Mouse (Mus musculus): ENCODE data around the gene Tnfrsf25. TPM values are rescaled to one million over a fixed set of nuclear protein-coding genes. Genes with fewer than 3 reads are reported as not detected.

Tnfrsf25 gene
- 0.95 TPM for polyA plus RNA-seq (2012; fragmentation: generic; extraction: Trizol)
- long read RNA-seq, experiment 1: 0 reads
- long read RNA-seq, experiment 2: 0 reads

DNA sequence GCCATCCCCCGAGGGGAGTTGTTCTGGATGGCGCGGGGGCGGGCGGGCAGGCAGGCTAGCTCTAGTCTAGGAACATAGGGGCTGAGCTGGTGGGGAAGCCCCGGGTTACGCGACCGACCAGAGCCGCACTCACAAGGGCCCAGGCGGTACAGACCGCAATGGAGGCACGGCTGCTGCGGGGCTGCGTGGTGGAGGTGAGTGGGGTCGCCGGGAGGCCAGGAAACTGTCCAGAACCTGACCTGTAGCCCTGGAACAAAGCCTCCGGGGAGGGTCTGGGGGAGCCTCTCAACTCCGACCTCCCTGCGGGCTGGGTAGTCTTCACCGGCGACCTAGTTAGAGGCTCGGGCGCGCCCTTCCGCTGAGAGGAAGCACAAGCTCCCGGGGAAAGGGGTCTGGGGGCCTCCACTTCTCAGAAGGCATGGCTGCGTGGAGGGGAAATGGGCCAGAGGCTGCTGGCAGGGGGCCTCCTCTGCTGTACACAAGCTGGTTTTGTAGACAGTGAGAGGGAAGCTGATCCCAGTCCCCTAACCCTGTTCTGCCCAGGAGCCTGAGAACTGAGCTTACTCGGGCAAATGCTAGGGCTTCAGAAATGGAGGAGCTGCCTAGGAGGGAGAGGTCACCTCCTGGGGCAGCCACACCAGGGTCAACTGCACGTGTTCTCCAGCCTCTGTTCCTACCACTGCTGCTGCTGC is at the start of gene Tnfrsf25:
Tnfrsf25 (plus strand) TSS at position 14 of the 692 bp plus-strand sequence.
- Histone ChIP-seq H3K36me3 (ENCODE audit: control insufficient read depth, insufficient read depth) (peaks cover 13% of the 10 kb centered on the region), H3ac (ENCODE audit: control insufficient read depth, insufficient read length, low read depth) (no peak within 1 kb of the TSS), H3K79me3 (ENCODE audit: low read depth) (no peaks in the 10 kb centered on the region), H3K4me3 (ENCODE audit: insufficient read depth, poor library complexity, severe bottlenecking) (no peak within 1 kb of the TSS), H3K27me3 (ENCODE audit: control insufficient read depth, insufficient read depth, insufficient read length) (no peaks in the 10 kb centered on the region), H3K79me2 (ENCODE audit: control insufficient read depth, insufficient read depth) (no peaks in the 10 kb centered on the region)
- TF ChIP-seq CTCF (IDR thresholded peaks at IDR 0.05; ENCODE audit: control insufficient read depth, insufficient read depth, insufficient read length) (no peak), MYOG (IDR thresholded peaks at IDR 0.05; ENCODE audit: control insufficient read depth, extremely low read depth, insufficient read length) (no peak), MAX (IDR thresholded peaks at IDR 0.05) (no peak), MYOD1 (IDR thresholded peaks at IDR 0.05; ENCODE audit: control insufficient read depth, insufficient read length, low read depth) (no peak), CEBPB (IDR thresholded peaks at IDR 0.05; ENCODE audit: low read depth) (no peak), USF1 (IDR thresholded peaks at IDR 0.05; ENCODE audit: low read depth) (no peak), FOSL1 (IDR thresholded peaks at IDR 0.05; ENCODE audit: insufficient read depth, low read length, poor library complexity, severe bottlenecking) (no peak)

DNA sequence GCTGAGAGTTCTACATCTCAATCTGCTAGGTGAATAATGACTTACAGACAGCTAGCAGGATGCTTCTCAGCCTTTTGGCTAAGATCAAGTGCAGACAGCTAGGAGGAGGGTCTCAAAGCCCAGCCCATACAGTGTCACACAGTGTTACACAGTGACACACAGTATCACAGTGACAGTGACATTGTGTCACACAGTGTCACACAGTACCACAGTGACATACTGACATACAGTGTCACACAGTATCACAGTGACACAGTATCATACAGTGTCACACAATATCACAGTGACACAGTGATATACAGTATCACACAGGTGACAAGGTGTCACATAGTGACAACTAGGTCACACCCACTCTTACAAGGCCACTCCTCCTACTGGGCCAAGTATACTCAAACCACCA is 48.5 kb upstream of the Tnfrsf25 start:
- Histone ChIP-seq H3K79me3 (ENCODE audit: low read depth) (no peaks in the 10 kb centered on the region), H3K4me3 (ENCODE audit: insufficient read depth, poor library complexity, severe bottlenecking) (no peak overlapping the region), H3ac (ENCODE audit: control insufficient read depth, insufficient read length, low read depth) (no peak overlapping the region), H3K36me3 (ENCODE audit: control insufficient read depth, insufficient read depth) (no peaks in the 10 kb centered on the region), H3K79me2 (ENCODE audit: control insufficient read depth, insufficient read depth) (no peaks in the 10 kb centered on the region), H3K27me3 (ENCODE audit: control insufficient read depth, insufficient read depth, insufficient read length) (no peaks in the 10 kb centered on the region)
- TF ChIP-seq CTCF (IDR thresholded peaks at IDR 0.05; ENCODE audit: control insufficient read depth, insufficient read depth, insufficient read length) (no peak), USF1 (IDR thresholded peaks at IDR 0.05; ENCODE audit: low read depth) (no peak), MAX (IDR thresholded peaks at IDR 0.05) (no peak), CEBPB (IDR thresholded peaks at IDR 0.05; ENCODE audit: low read depth) (no peak), MYOG (IDR thresholded peaks at IDR 0.05; ENCODE audit: control insufficient read depth, extremely low read depth, insufficient read length) (no peak), MYOD1 (IDR thresholded peaks at IDR 0.05; ENCODE audit: control insufficient read depth, insufficient read length, low read depth) (no peak), FOSL1 (IDR thresholded peaks at IDR 0.05; ENCODE audit: insufficient read depth, low read length, poor library complexity, severe bottlenecking) (no peak)

DNA sequence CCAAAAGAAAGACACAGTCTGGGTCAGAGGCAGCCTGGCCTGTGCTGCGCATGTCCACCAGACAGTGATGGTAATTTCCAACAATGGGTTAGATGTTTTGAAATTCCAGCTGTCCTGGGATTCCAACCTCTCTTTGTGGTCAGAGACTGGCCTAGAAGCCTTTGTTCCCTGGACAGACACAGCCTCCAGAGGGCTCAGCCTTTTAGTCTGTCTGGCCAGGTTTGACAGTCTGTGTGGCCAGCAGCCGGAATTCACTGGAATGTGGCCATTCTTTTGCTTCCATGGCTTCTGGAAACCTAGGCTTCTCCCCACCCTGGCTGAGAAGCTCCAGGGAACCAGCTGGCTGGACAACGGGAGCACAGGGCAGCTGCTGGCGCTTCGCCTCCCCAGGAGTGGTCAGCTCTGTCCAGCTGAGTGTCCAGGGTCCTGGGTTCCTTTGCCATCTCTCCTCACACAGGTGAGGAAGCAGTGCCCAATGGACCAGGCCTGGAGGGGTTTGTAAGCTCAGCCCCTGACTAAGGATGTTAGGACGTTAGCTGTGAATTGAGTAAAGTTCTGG is 47.5 kb upstream of the Tnfrsf25 start:
- Histone ChIP-seq H3K36me3 (ENCODE audit: control insufficient read depth, insufficient read depth) (no peaks in the 10 kb centered on the region), H3K27me3 (ENCODE audit: control insufficient read depth, insufficient read depth, insufficient read length) (no peaks in the 10 kb centered on the region), H3K79me3 (ENCODE audit: low read depth) (no peaks in the 10 kb centered on the region), H3K4me3 (ENCODE audit: insufficient read depth, poor library complexity, severe bottlenecking) (no peak overlapping the region), H3ac (ENCODE audit: control insufficient read depth, insufficient read length, low read depth) (no peak overlapping the region), H3K79me2 (ENCODE audit: control insufficient read depth, insufficient read depth) (no peaks in the 10 kb centered on the region)
- TF ChIP-seq CTCF (IDR thresholded peaks at IDR 0.05; ENCODE audit: control insufficient read depth, insufficient read depth, insufficient read length) (no peak), USF1 (IDR thresholded peaks at IDR 0.05; ENCODE audit: low read depth) (no peak), CEBPB (IDR thresholded peaks at IDR 0.05; ENCODE audit: low read depth) (no peak), MYOD1 (IDR thresholded peaks at IDR 0.05; ENCODE audit: control insufficient read depth, insufficient read length, low read depth) (no peak), MYOG (IDR thresholded peaks at IDR 0.05; ENCODE audit: control insufficient read depth, extremely low read depth, insufficient read length) (no peak), MAX (IDR thresholded peaks at IDR 0.05) (no peak), FOSL1 (IDR thresholded peaks at IDR 0.05; ENCODE audit: insufficient read depth, low read length, poor library complexity, severe bottlenecking) (no peak)

DNA sequence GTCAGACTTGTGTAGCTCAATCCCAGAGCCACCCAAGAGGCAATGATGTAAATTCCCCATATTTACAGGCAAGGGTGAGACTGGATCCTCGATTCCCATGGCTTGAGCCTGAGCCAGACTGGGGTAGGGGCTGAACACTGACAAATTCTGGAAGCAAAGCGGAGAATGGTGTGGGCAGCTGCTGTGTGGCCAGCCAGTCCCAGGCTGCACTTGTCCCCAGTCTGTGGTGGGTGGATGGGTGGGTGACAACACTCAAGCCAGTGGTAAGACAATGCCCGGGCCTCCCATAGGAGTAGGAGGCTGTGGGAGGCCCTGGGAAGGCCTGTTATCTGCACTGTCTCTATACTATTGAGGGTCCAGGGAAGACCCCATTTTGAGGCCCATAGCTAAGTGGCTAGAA is 46.5 kb upstream of the Tnfrsf25 start:
- TF ChIP-seq MAX (IDR thresholded peaks at IDR 0.05) (no peak), MYOD1 (IDR thresholded peaks at IDR 0.05; ENCODE audit: control insufficient read depth, insufficient read length, low read depth) (no peak), CTCF (IDR thresholded peaks at IDR 0.05; ENCODE audit: control insufficient read depth, insufficient read depth, insufficient read length) (no peak), FOSL1 (IDR thresholded peaks at IDR 0.05; ENCODE audit: insufficient read depth, low read length, poor library complexity, severe bottlenecking) (no peak), USF1 (IDR thresholded peaks at IDR 0.05; ENCODE audit: low read depth) (no peak), MYOG (IDR thresholded peaks at IDR 0.05; ENCODE audit: control insufficient read depth, extremely low read depth, insufficient read length) (no peak), CEBPB (IDR thresholded peaks at IDR 0.05; ENCODE audit: low read depth) (no peak)
- H3K79me2 ChIP-seq (ENCODE audit: control insufficient read depth, insufficient read depth): no peaks in the 10 kb centered on the region

DNA sequence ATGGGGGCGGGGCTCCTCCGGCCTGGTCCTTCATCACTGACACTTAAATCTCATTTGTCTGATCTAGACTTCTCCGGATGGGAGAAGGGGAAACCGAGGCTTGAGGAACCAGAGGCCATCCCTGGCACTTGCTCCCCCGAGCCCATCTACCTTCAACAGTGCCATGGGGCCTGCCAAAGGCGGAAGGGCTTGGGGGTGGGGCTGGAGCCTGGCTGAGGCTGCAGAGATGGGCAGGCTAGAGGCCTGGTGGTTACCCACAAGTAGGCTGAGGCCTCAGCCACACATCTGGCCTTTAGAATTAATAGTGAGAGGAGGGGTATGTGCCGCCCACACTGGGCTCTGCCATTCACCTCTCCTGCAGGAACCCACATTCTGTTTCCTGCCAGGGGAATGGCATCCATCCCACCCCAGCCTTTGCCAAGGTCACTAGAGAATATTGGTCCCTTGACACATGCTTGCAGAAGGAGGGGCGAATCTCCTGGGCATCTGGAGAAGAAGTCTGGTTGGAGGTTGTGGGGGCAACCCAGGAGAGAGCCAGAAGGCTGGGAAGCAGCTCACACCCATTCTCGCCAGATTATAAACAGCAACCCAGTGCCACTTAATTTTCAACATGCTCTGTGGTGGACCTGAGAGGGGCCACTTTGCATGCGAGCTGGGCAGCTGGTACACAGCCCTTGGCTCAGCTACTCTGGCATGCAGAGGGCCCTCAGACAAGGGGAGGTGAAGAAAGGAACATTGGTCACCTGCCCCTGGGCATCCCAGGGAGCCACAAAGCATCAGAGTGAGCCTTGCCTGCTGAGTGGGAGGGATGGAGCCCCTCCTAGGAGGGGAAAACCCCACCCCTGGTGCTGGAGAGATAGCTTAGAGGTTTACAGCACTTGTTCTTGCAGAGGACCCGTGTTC is 45.0 kb upstream of the Tnfrsf25 start:
- H3K79me3 ChIP-seq (ENCODE audit: low read depth): no peaks in the 10 kb centered on the region
- no peaks in the 10 kb centered on the region for H3K27me3 ChIP-seq (ENCODE audit: control insufficient read depth, insufficient read depth, insufficient read length)
- TF ChIP-seq FOSL1 (IDR thresholded peaks at IDR 0.05; ENCODE audit: insufficient read depth, low read length, poor library complexity, severe bottlenecking) (no peak), MYOG (IDR thresholded peaks at IDR 0.05; ENCODE audit: control insufficient read depth, extremely low read depth, insufficient read length) (no peak), MYOD1 (IDR thresholded peaks at IDR 0.05; ENCODE audit: control insufficient read depth, insufficient read length, low read depth) (no peak), CEBPB (IDR thresholded peaks at IDR 0.05; ENCODE audit: low read depth) (no peak), MAX (IDR thresholded peaks at IDR 0.05) (no peak), CTCF (IDR thresholded peaks at IDR 0.05; ENCODE audit: control insufficient read depth, insufficient read depth, insufficient read length) (no peak), USF1 (IDR thresholded peaks at IDR 0.05; ENCODE audit: low read depth) (no peak)
- H3ac ChIP-seq (ENCODE audit: control insufficient read depth, insufficient read length, low read depth): no peak overlapping the region
- H3K79me2 ChIP-seq (ENCODE audit: control insufficient read depth, insufficient read depth): no peaks in the 10 kb centered on the region
- H3K4me3 ChIP-seq (ENCODE audit: insufficient read depth, poor library complexity, severe bottlenecking): no peak overlapping the region
- no peaks in the 10 kb centered on the region for H3K36me3 ChIP-seq (ENCODE audit: control insufficient read depth, insufficient read depth)

More for the DNA sequence above, 46.5 kb upstream of the Tnfrsf25 start:
- Histone ChIP-seq H3K4me3 (ENCODE audit: insufficient read depth, poor library complexity, severe bottlenecking) (no peak overlapping the region), H3ac (ENCODE audit: control insufficient read depth, insufficient read length, low read depth) (no peak overlapping the region), H3K79me3 (ENCODE audit: low read depth) (no peaks in the 10 kb centered on the region), H3K36me3 (ENCODE audit: control insufficient read depth, insufficient read depth) (no peaks in the 10 kb centered on the region), H3K27me3 (ENCODE audit: control insufficient read depth, insufficient read depth, insufficient read length) (no peaks in the 10 kb centered on the region)

Measured in C2C12 (cell line).